Mouse (Mus musculus) kidney, adult 2 months (tissue): ENCODE measurements around the gene Ctc1.

Experiments used
- CTCF ChIP-seq: fragments of 200-500 bp; conservative IDR thresholded peaks from 2 replicates; pipeline ENCODE4 v1.5.1; 2011; ENCODE audit warnings: low read depth, mild to moderate bottlenecking, control low read depth, low read length, moderate library complexity, mixed read lengths; ENCODE audit not compliant: insufficient read depth, insufficient read length
- POLR2A ChIP-seq: fragments of 200-500 bp; IDR thresholded peaks from one replicate; pipeline ENCODE4 v1.6.1; 2011; ENCODE audit warnings: low read depth, low read length, control low read depth

GRCm38 (mm10) chr11:68968752-68969151 is 47.0 kb upstream of the Ctc1 start:
- TF ChIP-seq CTCF (no peak), POLR2A (no peak)
